Mouse (Mus musculus): ENCODE data around the gene Pacsin2. TPM values are rescaled to one million over a fixed set of nuclear protein-coding genes. Genes with fewer than 3 reads are reported as not detected.
"Not testable (repeated sequence)": the region's sequence is repeated elsewhere in the genome, so short reads cannot be mapped to it uniquely, and the experiment has no call there.

The Pacsin2 gene
- total and polyA plus RNA-seq, 3 experiments = 48.4 to 85.5 (median 53.7) TPM

- H3K27me3 ChIP-seq (replicated peaks) = no peaks in the 10 kb centered on the region
- no peak overlapping the region for H3K4me2 ChIP-seq (ENCODE audit: insufficient read depth, low read depth, poor library complexity, severe bottlenecking)
- peaks cover 4% of the 10 kb centered on the region for H3K9me3 ChIP-seq (replicated peaks; ENCODE audit: low read length)
- in situ Hi-C loops (cut with MboI; ENCODE audit: low pct_ligation_motif_present, low pct_unique_long_range_greater_than_20kb, low sequenced_read_pairs) = no loop called here
- no peak overlapping the region for H3K4me3 ChIP-seq (replicated peaks in 1 of 3; ENCODE audit: low read depth in 2 of 3, low read length in 2 of 3, poor library complexity in 1 of 3)
- no peak for DNase-seq (ENCODE audit: extremely low read depth)
- dilution Hi-C loops (cut with MboI; ENCODE audit: extremely low pct_ligation_motif_present, extremely low pct_unique_long_range_greater_than_20kb, low sequenced_read_pairs) = no loop called here
- no peak overlapping the region for H3K27ac ChIP-seq (ENCODE audit: insufficient read depth, low read depth)
- H3K4me1 ChIP-seq (ENCODE audit: control insufficient read depth in 1 of 2, insufficient read depth in 2 of 2) = peaks cover 12 to 81% of the 10 kb centered on the region in 2 experiments
- peaks cover 2 to 67% of the 10 kb centered on the region in 2 experiments for H3K36me3 ChIP-seq (replicated peaks in 1 of 2; ENCODE audit: control insufficient read depth in 1 of 2, insufficient read depth in 1 of 2, low read length in 1 of 2)
- TF ChIP-seq SIN3A (IDR thresholded peaks at IDR 0.05; ENCODE audit: low read length) (no peak), POLR2AphosphoS2 (IDR thresholded peaks at IDR 0.05; ENCODE audit: low read depth, low read length) (no peak), NRF1 (IDR thresholded peaks at IDR 0.05; ENCODE audit: low read depth, low read length) (no peak), BHLHE40 (IDR thresholded peaks at IDR 0.05; ENCODE audit: low read depth, low read length) (no peak), MAFK (IDR thresholded peaks at IDR 0.05; ENCODE audit: insufficient replicate concordance, low read length) (no peak), GABPA (IDR thresholded peaks at IDR 0.05; ENCODE audit: insufficient replicate concordance, low read depth, low read length) (no peak), JUND (conservative IDR thresholded peaks at IDR 0.05; ENCODE audit: low read depth, low read length) (no peak), MAX (IDR thresholded peaks at IDR 0.05; ENCODE audit: low read length) (no peak), RCOR1 (conservative IDR thresholded peaks at IDR 0.05; ENCODE audit: low read depth, low read length) (no peak), MXI1 (IDR thresholded peaks at IDR 0.05; ENCODE audit: low read depth, low read length) (no peak), MYC (IDR thresholded peaks at IDR 0.05; ENCODE audit: low read depth, low read length) (no peak), ELF1 (IDR thresholded peaks at IDR 0.05; ENCODE audit: low read depth, low read length) (no peak), CHD1 (IDR thresholded peaks at IDR 0.05; ENCODE audit: low read depth, low read length) (no peak), EP300 (IDR thresholded peaks at IDR 0.05; ENCODE audit: low read length) (no peak)
- peaks cover 6% of the 10 kb centered on the region; the same call in 1 of the 2 replicates for H3K79me2 ChIP-seq (replicated peaks; ENCODE audit: control insufficient read depth, extremely low read depth, insufficient read depth, poor library complexity, severe bottlenecking)
- H3K9ac ChIP-seq (ENCODE audit: insufficient read depth, low read depth) = no peak overlapping the region
These were observed 56.2 kb downstream of the Pacsin2 start for GRCm38 (mm10) chr15:83408216-83408615.

GRCm38 (mm10) chr15:83407502-83407901 lies 56.9 kb downstream of the Pacsin2 start:
- Histone ChIP-seq H3K4me2 (ENCODE audit: insufficient read depth, low read depth, poor library complexity, severe bottlenecking) (no peak overlapping the region), H3K9me3 (replicated peaks; ENCODE audit: low read length) (peaks cover 4% of the 10 kb centered on the region), H3K79me2 (replicated peaks; ENCODE audit: control insufficient read depth, extremely low read depth, insufficient read depth, poor library complexity, severe bottlenecking) (peaks cover 6% of the 10 kb centered on the region; the same call in 1 of the 2 replicates), H3K36me3 (replicated peaks in 1 of 2; ENCODE audit: control insufficient read depth in 1 of 2, insufficient read depth in 1 of 2, low read length in 1 of 2) (peaks cover 0 to 67% of the 10 kb centered on the region in 2 experiments), H3K27me3 (replicated peaks) (no peaks in the 10 kb centered on the region), H3K4me1 (ENCODE audit: control insufficient read depth in 1 of 2, insufficient read depth in 2 of 2) (peaks cover 10 to 80% of the 10 kb centered on the region in 2 experiments), H3K27ac (ENCODE audit: insufficient read depth, low read depth) (no peak overlapping the region), H3K4me3 (replicated peaks in 1 of 3; ENCODE audit: low read depth in 2 of 3, low read length in 2 of 3, poor library complexity in 1 of 3) (no peak overlapping the region), H3K9ac (ENCODE audit: insufficient read depth, low read depth) (no peak overlapping the region)
- dilution Hi-C loops (cut with MboI; ENCODE audit: extremely low pct_ligation_motif_present, extremely low pct_unique_long_range_greater_than_20kb, low sequenced_read_pairs) (no loop called here), in situ Hi-C loops (cut with MboI; ENCODE audit: low pct_ligation_motif_present, low pct_unique_long_range_greater_than_20kb, low sequenced_read_pairs) (no loop called here)
- no peak for DNase-seq (ENCODE audit: extremely low read depth)
- no peak for TF ChIP-seq SIN3A (IDR thresholded peaks at IDR 0.05; ENCODE audit: low read length)
- no peak for TF ChIP-seq KAT2A (IDR thresholded peaks at IDR 0.05; ENCODE audit: insufficient replicate concordance, low read length)
- TF ChIP-seq MAZ (IDR thresholded peaks at IDR 0.05; ENCODE audit: low read depth, low read length) = no peak
- TF ChIP-seq ZKSCAN1 (IDR thresholded peaks at IDR 0.05; ENCODE audit: borderline replicate concordance, low read depth, low read length) = no peak
- no peak for TF ChIP-seq ZMIZ1 (IDR thresholded peaks at IDR 0.05; ENCODE audit: low read depth, low read length)
- no peak for TF ChIP-seq ZNF384 (IDR thresholded peaks at IDR 0.05; ENCODE audit: low read depth, low read length)
- no peak for TF ChIP-seq ELF1 (IDR thresholded peaks at IDR 0.05; ENCODE audit: low read depth, low read length)

GRCm38 (mm10) chr15:83405866-83406265 lies 58.5 kb downstream of the Pacsin2 start:
- DNase-seq (ENCODE audit: extremely low read depth); H3K79me2 ChIP-seq (replicated peaks; ENCODE audit: control insufficient read depth, extremely low read depth, insufficient read depth, poor library complexity, severe bottlenecking); H3K9ac ChIP-seq (ENCODE audit: insufficient read depth, low read depth); H3K27ac ChIP-seq (ENCODE audit: insufficient read depth, low read depth); dilution Hi-C loops (cut with MboI; ENCODE audit: extremely low pct_ligation_motif_present, extremely low pct_unique_long_range_greater_than_20kb, low sequenced_read_pairs); H3K4me3 ChIP-seq (replicated peaks in 1 of 3; ENCODE audit: low read depth in 2 of 3, low read length in 2 of 3, poor library complexity in 1 of 3); H3K9me3 ChIP-seq (replicated peaks; ENCODE audit: low read length); in situ Hi-C loops (cut with MboI; ENCODE audit: low pct_ligation_motif_present, low pct_unique_long_range_greater_than_20kb, low sequenced_read_pairs); H3K27me3 ChIP-seq (replicated peaks); H3K4me2 ChIP-seq (ENCODE audit: insufficient read depth, low read depth, poor library complexity, severe bottlenecking): not testable (repeated sequence)
- Histone ChIP-seq H3K36me3 (replicated peaks in 1 of 2; ENCODE audit: control insufficient read depth in 1 of 2, insufficient read depth in 1 of 2, low read length in 1 of 2) (peaks cover 8 to 70% of the 10 kb centered on the region in 2 experiments), H3K4me1 (ENCODE audit: control insufficient read depth in 1 of 2, insufficient read depth in 2 of 2) (peaks cover 10 to 81% of the 10 kb centered on the region in 2 experiments)

All from CH12.LX (cell line).